Mouse (Mus musculus) heart, embryonic 10.5 days (tissue): Measurements from ENCODE around the gene Atxn1. TPM values are rescaled to one million over a fixed set of nuclear protein-coding genes. Genes with fewer than 3 reads are reported as not detected.

ENCODE experiments used
- DNase-seq: peaks from one replicate; pipeline ENCODE4 v3.0.0-alpha.2; 2017; ENCODE audit warnings: low spot score
- H3K27ac ChIP-seq: fragments of 300-500 bp; sonication (generic); 2 replicates; pipeline ENCODE4 v1.5.1; 2016; ENCODE audit warnings: mild to moderate bottlenecking
- H3K27me3 ChIP-seq: fragments of 300-500 bp; sonication (generic); 2 replicates; pipeline ENCODE4 v1.6.1; 2016; ENCODE audit warnings: mild to moderate bottlenecking; ENCODE audit not compliant: poor library complexity, insufficient read depth, severe bottlenecking
- H3K36me3 ChIP-seq: fragments of 300-500 bp; sonication (generic); 2 replicates; pipeline ENCODE4 v1.6.1; 2016; ENCODE audit warnings: mild to moderate bottlenecking, moderate library complexity
- H3K4me1 ChIP-seq: fragments of 300-500 bp; sonication (generic); 2 replicates; pipeline ENCODE4 v1.6.1; 2016; ENCODE audit warnings: mild to moderate bottlenecking
- H3K4me3 ChIP-seq: fragments of 300-500 bp; sonication (generic); 2 replicates; pipeline ENCODE4 v1.5.1; 2016; ENCODE audit warnings: mild to moderate bottlenecking, moderate library complexity
- H3K9me3 ChIP-seq: fragments of 300-500 bp; sonication (generic); 2 replicates; pipeline ENCODE4 v1.6.1; 2016; ENCODE audit warnings: mild to moderate bottlenecking, moderate library complexity
- WGBS: fragments of 180-500 bp; shearing (Covaris S2); methylation state at CpG from one replicate; pipeline ENCODE4 v1.1.7; 2016; 5-methylcytosine and 5-hydroxymethylcytosine counted together
- polyA plus RNA-seq: library from polyadenylated mRNA; unstranded; fragments of >200 nt; fragmentation: Nextera tagmentation; extraction: Ambion mirVana; gene quantifications from 2 replicates; pipeline ENCODE4 v1.2.1, GENCODE M21; 2016

Atxn1 gene
- polyA plus RNA-seq, 1 experiment from 2014 or later, result 3.9 TPM

DNA sequence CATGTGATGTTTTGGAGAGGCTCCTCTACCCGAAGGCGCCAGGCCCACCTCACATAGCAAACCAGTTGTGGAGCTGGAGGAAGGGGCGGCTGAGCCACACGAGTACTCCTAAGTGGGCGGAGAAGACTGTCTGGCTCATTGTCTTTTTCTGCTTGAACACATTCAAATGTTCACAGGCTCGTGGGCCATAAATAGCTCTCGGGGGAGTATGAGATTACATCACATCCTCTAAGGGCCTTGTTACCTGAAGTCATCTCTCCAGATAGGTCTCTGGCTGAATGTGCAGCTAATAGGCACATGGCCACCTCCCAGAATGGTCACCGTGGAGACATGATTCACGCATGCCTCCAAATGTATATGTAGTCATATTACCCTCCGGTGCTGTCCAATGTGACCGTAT, 350.0 kb downstream of the Atxn1 start:
- Histone ChIP-seq H3K9me3 (no peaks in the 10 kb centered on the region), H3K4me1 (peaks cover 31% of the 10 kb centered on the region), H3K27me3 (no peaks in the 10 kb centered on the region), H3K27ac (peak overlapping the region; percentile 44; the same call in 1 of the 2 replicates), H3K4me3 (no peak overlapping the region), H3K36me3 (no peaks in the 10 kb centered on the region)
- DNase-seq, result no peak
- WGBS, result 66% methylated on average over 11 of the region's 11 CpGs

DNA sequence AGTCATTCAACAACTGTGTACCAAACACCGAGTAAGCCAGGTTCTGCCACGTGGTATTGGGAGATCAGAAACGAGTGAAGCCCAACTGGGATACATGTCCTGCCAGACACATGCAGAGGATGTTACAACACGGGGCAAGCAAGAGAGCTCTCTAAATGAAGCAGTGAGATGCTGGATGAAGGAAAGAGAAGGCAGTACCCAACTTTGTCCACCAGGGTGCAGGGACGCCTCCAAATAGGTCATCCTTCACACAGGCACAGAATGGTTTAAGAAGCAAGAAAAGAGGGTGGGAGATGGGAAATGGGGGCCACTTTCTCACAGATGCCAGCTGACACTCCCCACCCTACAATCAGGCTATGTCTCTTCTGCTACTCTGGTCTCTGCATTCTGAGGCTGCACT, 351.5 kb downstream of the Atxn1 start:
- 39% methylated on average over 5 of the region's 5 CpGs for WGBS
- no peak for DNase-seq
- no peak overlapping the region for H3K4me3 ChIP-seq

DNA sequence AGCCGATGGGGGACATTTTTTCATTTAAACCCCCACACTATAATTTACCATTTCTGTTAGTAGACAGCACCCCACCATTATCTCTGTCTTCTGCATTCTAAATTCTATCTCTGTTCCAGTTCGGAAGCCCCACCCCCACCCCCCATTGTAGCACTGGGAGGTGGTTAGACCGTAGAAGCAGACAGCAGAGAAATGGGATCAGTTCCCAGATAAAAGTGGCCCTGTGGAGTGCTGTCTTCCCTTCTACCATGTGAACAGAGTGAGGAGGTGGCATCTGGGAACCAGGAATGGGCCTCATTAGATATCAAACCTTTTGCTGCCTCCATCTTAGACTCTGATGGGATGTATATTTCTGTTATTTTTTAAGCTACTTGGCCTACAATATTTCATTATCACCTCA, 353.3 kb downstream of the Atxn1 start:
- 60% methylated on average over 3 of the region's 3 CpGs for WGBS
- Histone ChIP-seq H3K27me3 (no peaks in the 10 kb centered on the region), H3K4me3 (no peak overlapping the region), H3K27ac (no peak overlapping the region), H3K4me1 (peaks cover 21% of the 10 kb centered on the region), H3K9me3 (no peaks in the 10 kb centered on the region), H3K36me3 (no peaks in the 10 kb centered on the region)
- DNase-seq, result no peak

More for the DNA sequence above, 351.5 kb downstream of the Atxn1 start:
- Histone ChIP-seq H3K27me3 (no peaks in the 10 kb centered on the region), H3K36me3 (no peaks in the 10 kb centered on the region), H3K9me3 (no peaks in the 10 kb centered on the region), H3K4me1 (peaks cover 31% of the 10 kb centered on the region), H3K27ac (no peak overlapping the region)

DNA sequence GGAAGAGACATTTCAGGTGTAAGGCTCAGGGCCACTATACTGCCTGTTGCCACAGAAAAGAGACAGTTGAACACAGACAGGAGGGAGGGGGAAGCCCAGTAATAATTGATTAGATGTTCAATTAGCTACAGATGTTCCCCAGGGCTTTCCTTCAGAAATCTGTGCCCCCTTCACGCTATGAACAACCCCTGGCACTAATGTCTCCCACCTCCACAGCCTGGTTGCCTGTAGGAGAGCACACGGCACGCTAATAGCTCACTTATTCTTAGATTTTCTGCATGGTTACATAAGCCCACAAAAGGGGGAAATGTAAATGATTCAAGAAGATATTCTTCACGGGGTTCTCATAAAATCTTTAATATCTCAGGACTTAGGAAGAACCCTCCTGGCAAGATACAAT, 355.3 kb downstream of the Atxn1 start:
- no peak for DNase-seq
- Histone ChIP-seq H3K4me1 (peaks cover 2% of the 10 kb centered on the region), H3K9me3 (no peaks in the 10 kb centered on the region), H3K4me3 (no peak overlapping the region), H3K27me3 (no peaks in the 10 kb centered on the region), H3K27ac (no peak overlapping the region), H3K36me3 (no peaks in the 10 kb centered on the region)
- 85% methylated on average over 4 of the region's 4 CpGs for WGBS

DNA sequence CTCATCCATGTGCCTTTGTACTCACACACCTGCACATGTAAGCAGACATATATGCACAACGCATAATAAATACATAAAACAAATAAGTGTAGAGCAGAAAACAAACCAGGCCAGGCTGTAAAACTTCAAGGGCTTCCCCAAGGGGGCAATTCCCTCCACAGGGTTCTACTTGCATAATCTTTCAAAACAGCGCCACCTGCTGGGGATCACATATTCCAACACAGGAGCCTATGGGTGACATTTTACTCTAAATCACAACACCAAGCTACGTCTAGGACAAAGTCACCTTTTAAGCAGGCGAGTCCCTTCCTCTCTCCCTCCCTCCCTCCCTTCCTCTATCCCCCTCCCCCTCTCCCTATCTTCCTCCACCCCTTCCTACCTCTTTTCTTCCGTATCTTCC, 356.2 kb downstream of the Atxn1 start:
- Histone ChIP-seq H3K27me3 (no peaks in the 10 kb centered on the region), H3K36me3 (no peaks in the 10 kb centered on the region), H3K9me3 (no peaks in the 10 kb centered on the region), H3K27ac (no peak overlapping the region), H3K4me1 (no peaks in the 10 kb centered on the region), H3K4me3 (no peak overlapping the region)
- 95% methylated on average over 5 of the region's 5 CpGs for WGBS
- DNase-seq, result no peak

DNA sequence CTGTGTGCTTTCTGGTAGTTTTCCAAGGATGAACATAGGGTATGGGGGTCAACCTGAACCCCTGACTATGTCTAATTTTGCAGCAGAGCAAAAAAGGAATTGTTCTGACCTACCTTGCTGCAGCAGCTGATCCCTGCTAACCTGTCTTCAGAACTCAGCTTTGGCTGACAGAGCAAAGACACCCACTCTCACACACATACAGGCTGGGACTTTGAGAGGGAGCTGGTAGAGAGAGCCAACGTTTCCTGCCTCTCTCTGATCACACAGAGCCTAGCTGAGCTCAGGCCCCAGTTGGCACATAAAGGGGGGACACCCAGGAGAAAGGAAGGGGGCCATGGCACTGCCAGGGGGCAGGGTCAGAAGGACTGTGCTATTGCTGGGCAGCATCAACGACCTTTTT, 356.9 kb downstream of the Atxn1 start:
- H3K27ac ChIP-seq, result no peak overlapping the region
- H3K36me3 ChIP-seq, result no peaks in the 10 kb centered on the region
- DNase-seq, result no peak
- no peak overlapping the region for H3K4me3 ChIP-seq
- no peaks in the 10 kb centered on the region for H3K9me3 ChIP-seq
- no peaks in the 10 kb centered on the region for H3K27me3 ChIP-seq
- WGBS, result 59% methylated on average over 2 of the region's 2 CpGs
- H3K4me1 ChIP-seq, result no peaks in the 10 kb centered on the region

DNA sequence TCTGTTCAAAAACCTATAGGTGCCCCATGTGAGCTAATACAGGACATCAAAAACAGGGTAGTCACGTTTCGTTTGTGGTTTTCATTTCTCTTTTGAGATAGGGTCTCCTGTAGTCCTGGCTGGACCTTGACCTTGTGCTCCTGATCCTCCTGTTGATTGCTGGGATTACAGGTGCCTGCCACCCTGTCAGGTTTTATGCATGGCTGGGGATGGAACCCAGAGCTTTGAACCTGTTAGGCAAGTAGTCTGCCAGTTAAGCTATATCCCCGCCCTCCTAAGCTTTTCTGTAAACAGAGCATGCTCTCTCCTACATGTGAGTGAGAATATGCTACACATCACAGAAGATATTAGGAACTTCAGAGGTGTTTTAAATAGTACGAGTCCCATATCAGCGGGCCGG, 361.2 kb downstream of the Atxn1 start:
- Histone ChIP-seq H3K4me3 (no peak overlapping the region), H3K27me3 (no peaks in the 10 kb centered on the region), H3K9me3 (no peaks in the 10 kb centered on the region), H3K36me3 (no peaks in the 10 kb centered on the region), H3K27ac (no peak overlapping the region), H3K4me1 (no peaks in the 10 kb centered on the region)
- 86% methylated on average over 6 of the region's 6 CpGs for WGBS
- no peak for DNase-seq

DNA sequence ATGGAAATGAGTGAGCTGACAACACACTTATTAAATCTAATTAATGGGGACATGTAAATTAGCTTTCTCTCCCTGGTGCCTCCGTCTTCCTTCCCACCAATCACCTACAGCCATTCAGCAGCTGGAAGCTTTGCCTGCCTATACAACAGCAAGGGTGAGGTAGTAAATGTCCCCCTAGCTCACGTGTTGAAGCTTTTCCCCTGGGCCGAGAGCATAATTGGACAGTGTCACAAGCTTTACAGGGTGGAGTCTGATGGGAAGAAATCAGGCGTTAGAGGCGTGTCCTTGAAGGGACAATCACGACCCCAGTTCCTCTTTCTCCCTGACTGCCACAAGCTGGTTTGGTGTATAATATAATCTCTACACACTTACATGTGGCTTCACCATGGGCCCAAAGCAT, 364.4 kb downstream of the Atxn1 start:
- 74% methylated on average over 6 of the region's 6 CpGs for WGBS
- Histone ChIP-seq H3K36me3 (no peaks in the 10 kb centered on the region), H3K9me3 (no peaks in the 10 kb centered on the region), H3K4me3 (no peak overlapping the region), H3K27ac (no peak overlapping the region), H3K4me1 (peaks cover 6% of the 10 kb centered on the region; the same call in 1 of the 2 replicates), H3K27me3 (no peaks in the 10 kb centered on the region)
- DNase-seq, result no peak

DNA sequence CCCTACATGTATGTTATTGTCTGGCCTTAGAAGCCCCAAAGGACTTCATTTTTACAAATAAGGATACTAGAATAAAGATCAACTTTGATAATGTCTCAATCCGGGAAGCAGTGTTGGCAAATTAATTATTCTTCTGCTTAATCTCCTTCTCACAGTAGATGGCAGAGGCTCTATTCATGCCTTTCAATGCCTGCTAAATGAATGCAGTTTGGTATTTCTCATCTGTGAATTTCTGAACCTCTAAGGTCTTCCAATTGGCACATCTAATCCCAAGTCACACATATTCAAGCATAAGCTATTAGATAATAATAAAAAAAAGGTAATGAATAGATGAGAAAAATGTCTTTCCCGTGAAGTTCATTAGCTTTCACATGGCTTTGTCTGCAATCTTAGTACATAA, 365.0 kb downstream of the Atxn1 start:
- Histone ChIP-seq H3K27ac (no peak overlapping the region), H3K4me3 (no peak overlapping the region), H3K27me3 (no peaks in the 10 kb centered on the region), H3K36me3 (no peaks in the 10 kb centered on the region), H3K4me1 (peaks cover 12% of the 10 kb centered on the region; the same call in 1 of the 2 replicates), H3K9me3 (no peaks in the 10 kb centered on the region)
- no peak for DNase-seq
- WGBS, result 90% methylated on average over 2 of the region's 2 CpGs

DNA sequence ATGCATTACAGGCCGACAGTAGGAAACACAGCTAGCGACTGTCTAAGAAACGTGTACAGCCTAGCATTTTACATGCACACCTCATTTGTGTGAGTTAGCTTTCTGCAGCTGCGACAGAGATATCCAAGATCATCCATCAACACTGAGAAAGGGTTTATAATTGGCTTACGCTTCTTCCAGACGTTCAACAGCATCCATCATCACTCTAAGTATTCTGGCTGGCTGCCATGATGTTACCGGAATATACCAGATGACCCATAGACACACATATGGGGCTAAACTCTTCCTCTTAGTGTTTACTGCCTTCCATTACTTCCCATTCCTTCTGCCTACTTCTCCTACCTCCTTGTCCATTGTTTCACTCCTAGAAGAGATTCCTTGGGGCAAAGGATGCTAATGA, 369.4 kb downstream of the Atxn1 start:
- H3K27ac ChIP-seq, result no peak overlapping the region
- no peak overlapping the region for H3K4me3 ChIP-seq
- H3K27me3 ChIP-seq, result no peaks in the 10 kb centered on the region
- no peak for DNase-seq
- WGBS, result 58% methylated on average over 7 of the region's 7 CpGs
- no peaks in the 10 kb centered on the region for H3K9me3 ChIP-seq
- no peaks in the 10 kb centered on the region for H3K36me3 ChIP-seq
- peaks cover 12% of the 10 kb centered on the region; the same call in 1 of the 2 replicates for H3K4me1 ChIP-seq

DNA sequence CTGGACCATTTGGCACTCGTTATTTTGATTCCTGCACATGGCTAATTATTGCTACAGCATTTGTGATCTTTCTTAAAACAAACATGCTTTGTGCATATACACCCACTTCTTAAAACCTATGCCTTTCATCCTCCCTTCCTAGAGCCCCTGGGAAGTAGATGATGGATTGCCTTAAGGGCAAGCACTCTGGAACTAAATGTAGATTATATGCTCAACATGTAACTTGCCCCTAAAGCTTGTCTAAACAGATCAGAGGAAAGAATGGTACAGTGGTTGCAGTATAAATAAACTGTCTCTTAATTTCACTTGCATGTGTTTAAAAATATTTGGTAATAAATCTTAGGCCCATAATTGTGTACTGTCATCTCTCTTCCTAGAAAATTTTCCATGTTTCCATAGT, 370.9 kb downstream of the Atxn1 start:
- Histone ChIP-seq H3K9me3 (no peaks in the 10 kb centered on the region), H3K27me3 (no peaks in the 10 kb centered on the region), H3K36me3 (no peaks in the 10 kb centered on the region), H3K4me1 (peaks cover 12% of the 10 kb centered on the region; the same call in 1 of the 2 replicates), H3K4me3 (no peak overlapping the region), H3K27ac (no peak overlapping the region)
- WGBS, result 76% methylated on average over 1 of the region's 1 CpGs
- no peak for DNase-seq

DNA sequence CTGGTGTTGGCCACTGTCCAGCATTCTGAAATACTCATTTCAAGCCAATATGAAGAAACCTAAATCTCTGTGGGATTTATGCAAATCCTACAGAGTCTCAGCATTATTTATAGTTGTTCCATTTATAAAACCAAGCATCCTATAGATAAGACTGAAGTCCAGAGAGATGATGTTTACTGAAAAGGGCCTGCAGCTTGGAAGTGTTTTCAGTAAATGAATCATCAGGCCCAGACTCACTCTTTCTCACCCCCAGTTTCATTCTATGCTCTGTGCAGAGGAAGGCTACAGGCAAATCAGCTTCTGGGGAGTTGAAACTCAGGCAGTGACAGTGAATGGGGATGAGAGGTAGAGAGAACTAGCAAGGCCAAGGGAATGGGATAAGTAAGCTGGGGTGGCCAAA, 373.9 kb downstream of the Atxn1 start:
- DNase-seq, result no peak
- no peaks in the 10 kb centered on the region for H3K36me3 ChIP-seq
- H3K9me3 ChIP-seq, result no peaks in the 10 kb centered on the region
- H3K27ac ChIP-seq, result no peak overlapping the region
- no peaks in the 10 kb centered on the region for H3K27me3 ChIP-seq
- peaks cover 11% of the 10 kb centered on the region; the same call in 1 of the 2 replicates for H3K4me1 ChIP-seq
- H3K4me3 ChIP-seq, result no peak overlapping the region

DNA sequence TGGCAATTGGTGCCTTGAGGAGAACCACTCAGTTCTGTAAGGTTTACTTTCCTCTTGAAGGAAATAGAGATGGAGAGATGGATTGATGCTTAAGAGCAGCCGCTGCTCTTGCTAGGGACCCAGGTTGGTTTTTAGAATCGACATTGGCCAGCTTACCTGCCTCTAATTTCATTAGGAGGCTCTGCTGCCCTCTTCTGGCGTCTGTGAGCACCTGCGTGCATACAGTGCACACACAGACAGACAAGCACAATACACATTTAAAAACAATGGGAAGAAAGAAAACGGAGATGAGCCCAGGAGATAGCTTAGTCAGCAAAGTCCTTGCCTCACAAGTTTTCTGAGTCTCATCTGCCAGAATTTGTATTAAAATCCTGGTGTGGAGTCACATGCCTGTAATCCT, 381.7 kb downstream of the Atxn1 start:
- Histone ChIP-seq H3K27ac (no peak overlapping the region), H3K4me1 (peaks cover 5% of the 10 kb centered on the region; the same call in 1 of the 2 replicates), H3K27me3 (no peaks in the 10 kb centered on the region), H3K4me3 (no peak overlapping the region), H3K36me3 (0 out of 2 replicates have a peak, but pooled peaks cover 4% of the 10 kb centered on the region), H3K9me3 (no peaks in the 10 kb centered on the region)
- DNase-seq, result no peak
- 84% methylated on average over 5 of the region's 5 CpGs for WGBS

DNA sequence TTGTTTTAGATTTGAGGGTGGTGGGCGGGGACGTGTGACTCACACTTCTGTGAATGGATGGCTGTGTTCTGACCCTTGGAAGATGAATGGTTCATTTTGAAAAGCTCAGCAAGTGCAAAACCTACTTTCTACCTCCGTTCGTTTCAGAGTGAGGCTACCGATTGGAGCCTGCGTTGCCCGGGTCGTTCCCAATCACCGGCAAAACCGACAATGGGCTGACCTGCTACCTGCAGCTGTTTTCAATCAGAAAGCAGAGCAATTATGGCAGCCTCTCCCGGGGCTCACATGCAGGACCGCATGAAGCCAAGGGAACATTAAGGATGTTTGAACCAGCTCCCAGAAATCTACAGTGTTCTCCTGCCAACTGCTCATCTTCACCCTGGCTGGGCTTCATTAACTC, 382.5 kb downstream of the Atxn1 start:
- WGBS, result 87% methylated on average over 12 of the region's 12 CpGs
- no peak overlapping the region for H3K4me3 ChIP-seq
- H3K36me3 ChIP-seq, result 0 out of 2 replicates have a peak, but pooled peaks cover 4% of the 10 kb centered on the region
- H3K4me1 ChIP-seq, result peaks cover 12% of the 10 kb centered on the region
- H3K27ac ChIP-seq, result no peak overlapping the region
- no peaks in the 10 kb centered on the region for H3K27me3 ChIP-seq
- no peak for DNase-seq
- H3K9me3 ChIP-seq, result no peaks in the 10 kb centered on the region
